Mouse (Mus musculus) cerebellum, adult 8-10 months (tissue): ENCODE results near the gene Herc2.

Source experiments
- DNase-seq: peaks from one replicate; pipeline ENCODE4 v3.0.0; 2022

Gene Herc2

GRCm38 (mm10) chr7:56202843-56203242, 152.8 kb downstream of the Herc2 start:
- DNase-seq, result no peak

GRCm38 (mm10) chr7:56203286-56203685, 153.3 kb downstream of the Herc2 start:
- no peak for DNase-seq

GRCm38 (mm10) chr7:56204877-56205276, 154.9 kb downstream of the Herc2 start:
- DNase-seq, result no peak

DNA sequence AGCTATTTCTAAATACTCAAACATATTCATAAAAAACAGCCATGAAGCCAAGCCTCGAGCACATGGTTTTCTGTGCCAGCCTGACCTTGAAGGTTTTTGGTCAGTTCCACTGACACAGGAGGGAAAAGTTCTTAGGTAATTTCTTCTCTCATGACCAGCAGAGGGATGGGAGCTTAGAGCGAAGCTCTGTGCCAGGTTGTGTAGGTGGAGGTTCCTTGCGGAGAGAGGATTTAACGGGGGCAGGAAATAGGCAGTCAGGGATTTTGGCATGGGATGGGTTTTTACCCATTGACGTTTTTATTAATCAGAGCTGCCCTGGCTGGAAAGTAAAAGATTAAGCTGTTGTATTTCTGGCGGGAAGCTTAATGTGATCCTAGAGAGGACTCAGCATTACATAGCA, 170.8 kb downstream of the Herc2 start:
- DNase-seq, result no peak

DNA sequence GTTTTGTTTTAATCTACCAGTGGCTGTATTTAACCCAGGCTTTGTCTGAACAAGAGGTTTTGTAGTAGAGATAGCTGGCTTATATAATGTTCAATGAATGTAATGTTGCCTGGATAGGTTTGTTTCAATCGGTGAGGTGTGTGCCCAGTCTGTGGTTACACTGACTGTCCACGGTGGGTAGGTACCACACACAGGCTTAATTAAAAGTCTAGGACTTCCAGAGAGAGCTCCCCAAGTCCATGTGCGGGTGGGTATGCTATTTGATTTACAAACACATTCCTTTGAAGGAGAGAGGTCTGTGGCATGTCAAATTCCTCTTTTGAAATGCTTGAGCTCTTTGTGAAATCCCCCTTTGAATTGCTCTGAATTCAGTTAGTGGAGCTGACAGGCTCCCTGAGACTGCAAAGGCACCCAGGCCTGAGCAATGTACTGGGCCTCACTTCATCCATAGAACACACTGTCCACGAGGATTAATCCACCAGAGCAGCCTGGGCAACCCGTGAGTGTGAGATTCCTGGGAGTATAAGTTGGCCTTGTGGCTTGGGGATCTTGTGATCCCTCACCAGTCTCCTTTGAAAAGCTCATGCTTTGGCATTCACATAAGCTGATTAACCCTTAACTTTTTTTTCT, 185.9 kb downstream of the Herc2 start:
- DNase-seq, result no peak

- DNase-seq, result no peak
Measured at GRCm38 (mm10) chr7:56236617-56237016, 186.6 kb downstream of the Herc2 start.

DNA sequence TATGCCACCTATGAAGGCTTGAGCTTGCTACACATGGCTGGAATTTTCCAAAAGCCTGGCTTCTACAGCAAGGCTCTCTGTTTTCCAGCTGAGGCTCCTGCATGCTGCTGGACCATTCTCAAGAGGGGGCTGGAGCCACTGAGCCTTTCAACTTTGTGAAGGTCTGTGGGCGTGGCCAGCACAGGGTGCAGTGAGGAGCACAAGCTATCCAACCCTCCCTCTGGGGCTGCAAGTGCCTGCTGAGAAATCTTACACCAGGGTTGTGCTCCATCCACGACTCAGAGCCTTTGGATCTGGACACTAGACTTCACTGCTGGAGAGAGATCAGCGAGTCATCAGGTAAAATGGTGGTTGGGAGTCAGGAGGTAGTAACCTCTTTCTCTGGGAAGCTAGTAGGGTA, 189.5 kb downstream of the Herc2 start, which contains the start of gene Oca2:
Gene Oca2 (plus strand): TSS at position 218 of the 400 bp plus-strand sequence.
- no peak for DNase-seq

GRCm38 (mm10) chr7:56254568-56254967, 204.6 kb downstream of the Herc2 start:
- no peak for DNase-seq

DNA sequence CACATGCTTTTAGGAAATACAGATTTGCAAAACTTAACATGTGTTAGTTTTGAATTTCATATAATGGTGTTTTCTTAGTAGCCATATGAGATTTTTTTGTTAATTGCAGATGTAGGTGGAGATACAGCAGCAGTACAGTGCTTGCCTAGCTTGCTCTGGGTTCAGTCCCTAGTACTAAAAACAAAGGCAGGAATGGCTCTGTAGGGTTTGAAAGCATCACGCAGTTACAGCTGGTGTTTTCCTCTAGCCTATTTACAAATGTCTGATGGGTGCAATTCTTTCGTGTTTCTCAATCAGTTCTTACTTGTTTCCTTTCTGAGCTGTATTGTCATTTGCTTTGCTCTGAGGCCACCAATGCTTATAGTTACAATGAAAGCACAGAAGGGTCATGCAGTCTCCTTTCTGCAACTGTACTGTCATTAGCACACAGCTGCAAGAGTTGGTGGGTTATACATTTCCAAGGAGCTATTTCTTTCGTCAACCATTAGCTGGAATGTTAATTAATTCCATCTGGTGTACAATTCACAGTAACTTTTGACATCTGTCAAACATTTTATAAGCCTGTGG, 208.0 kb downstream of the Herc2 start:
- DNase-seq, result no peak

- DNase-seq, result no peak
Measured at GRCm38 (mm10) chr7:56277506-56277905, 227.5 kb downstream of the Herc2 start.
